Mouse (Mus musculus) embryonic facial prominence, embryonic 14.5 days (tissue): ENCODE results near the gene Lypd3. TPM values are rescaled to one million over a fixed set of nuclear protein-coding genes. Genes with fewer than 3 reads are reported as not detected.
A peak's percentile ranks its signal among the peaks of the same experiment; 100 is the strongest.

Experiments
- ATAC-seq: fragments of 200-750 bp; cut with Nextera tagmentation; 2 replicates; pipeline ENCODE4 v1.8.0; 2017; ENCODE audit warnings: low read depth, moderate number of reproducible peaks, moderate TSS enrichment
- DNase-seq: peaks from one replicate; pipeline ENCODE4 v3.0.0-alpha.2; 2015; ENCODE audit warnings: low spot score
- H3K27ac ChIP-seq: fragments of 300-500 bp; sonication (generic); replicated peaks from 2 replicates; pipeline ENCODE4 v1.5.1; 2014; ENCODE audit warnings: low read depth, mild to moderate bottlenecking, low read length, moderate library complexity
- H3K27me3 ChIP-seq: fragments of 300-500 bp; sonication (generic); replicated peaks from 2 replicates; pipeline ENCODE4 v1.6.1; 2014; ENCODE audit warnings: low read length; ENCODE audit not compliant: control insufficient read depth, insufficient read depth
- H3K36me3 ChIP-seq: fragments of 300-500 bp; sonication (generic); 2 replicates; pipeline ENCODE4 v1.6.1; 2014; ENCODE audit warnings: low read length, mixed read lengths; ENCODE audit not compliant: control insufficient read depth, insufficient read depth
- H3K4me1 ChIP-seq: fragments of 300-500 bp; sonication (generic); 2 replicates; pipeline ENCODE4 v1.6.1; 2014; ENCODE audit warnings: antibody characterized with exemption, low read length; ENCODE audit not compliant: control insufficient read depth, insufficient read depth
- H3K4me2 ChIP-seq: fragments of 300-500 bp; sonication (generic); 2 replicates; pipeline ENCODE4 v1.6.1; 2014; ENCODE audit warnings: low read depth, mild to moderate bottlenecking, low read length, moderate library complexity, mixed read lengths
- H3K4me3 ChIP-seq: fragments of 300-500 bp; sonication (generic); 2 replicates; pipeline ENCODE4 v1.5.1; 2014; ENCODE audit warnings: low read depth, mild to moderate bottlenecking, low read length
- H3K9ac ChIP-seq: fragments of 300-500 bp; sonication (generic); 2 replicates; pipeline ENCODE4 v1.6.1; 2014; ENCODE audit warnings: low read depth, mild to moderate bottlenecking, low read length, moderate library complexity, mixed read lengths
- H3K9me3 ChIP-seq: fragments of 300-500 bp; sonication (generic); 2 replicates; pipeline ENCODE4 v1.6.1; 2016; ENCODE audit warnings: low read length; ENCODE audit not compliant: control insufficient read depth
- WGBS: fragments of 180-500 bp; shearing (Covaris S2); extraction: QIAGEN DNeasy Blood & Tissue Kit; methylation state at CpG from one replicate; pipeline ENCODE4 v1.1.7; 2014; 5-methylcytosine and 5-hydroxymethylcytosine counted together
- polyA plus RNA-seq: library from polyadenylated mRNA; unstranded; fragments of >200 nt; fragmentation: Nextera tagmentation; extraction: Ambion mirVana; gene quantifications from 2 replicates; pipeline ENCODE4 v1.2.1, GENCODE M21; 2014

Gene Lypd3
- polyA plus RNA-seq, 1 experiment from 2014 or later: 24.7 TPM

DNA sequence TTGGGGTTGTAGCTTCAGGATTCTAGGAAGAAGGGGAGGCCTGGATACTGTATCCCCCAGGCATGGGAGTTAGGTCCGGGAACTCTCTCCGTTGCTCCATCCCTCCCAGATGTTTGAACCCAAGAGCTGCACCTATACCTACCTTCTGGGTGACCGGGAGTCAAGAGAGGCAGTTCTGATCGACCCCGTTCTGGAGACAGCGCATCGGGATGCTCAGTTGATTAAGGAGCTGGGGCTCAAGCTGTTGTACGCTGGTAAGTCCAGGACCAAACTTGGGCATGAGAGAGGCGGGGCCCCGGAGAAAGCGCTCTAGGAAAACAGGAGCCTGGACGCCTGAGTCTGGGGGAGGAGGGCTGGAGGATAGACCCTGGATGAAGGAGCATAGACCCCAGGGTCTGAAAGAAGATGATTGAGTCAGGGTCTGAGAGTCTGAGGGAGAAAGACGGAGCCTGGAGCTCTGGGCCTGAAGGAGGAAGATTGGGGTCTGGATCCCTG, 42.0 kb upstream of the Lypd3 start:
- H3K4me3 ChIP-seq: peak overlapping the region; percentile 75
- H3K27me3 ChIP-seq: no peaks in the 10 kb centered on the region
- H3K9me3 ChIP-seq: no peaks in the 10 kb centered on the region
- no peak for DNase-seq
- peaks cover 4% of the 10 kb centered on the region; the same call in 1 of the 2 replicates for H3K4me1 ChIP-seq
- H3K27ac ChIP-seq: no peak overlapping the region
- 4% methylated on average over 13 of the region's 13 CpGs for WGBS
- no peaks in the 10 kb centered on the region for H3K36me3 ChIP-seq
- H3K4me2 ChIP-seq: peak overlapping the region; percentile 82
- H3K9ac ChIP-seq: peak overlapping the region; percentile 78
- peak; percentile 2; the same call in 1 of the 2 replicates for ATAC-seq

GRCm38 (mm10) chr7:24595464-24595863, 40.9 kb upstream of the Lypd3 start:
- H3K4me3 ChIP-seq: no peak overlapping the region
- ATAC-seq (no peak), DNase-seq (no peak)
- H3K9ac ChIP-seq: no peak overlapping the region
- no peaks in the 10 kb centered on the region for H3K27me3 ChIP-seq
- no peaks in the 10 kb centered on the region for H3K36me3 ChIP-seq
- no peak overlapping the region for H3K4me2 ChIP-seq
- H3K4me1 ChIP-seq: peaks cover 4% of the 10 kb centered on the region; the same call in 1 of the 2 replicates
- H3K27ac ChIP-seq: no peak overlapping the region
- H3K9me3 ChIP-seq: no peaks in the 10 kb centered on the region
- 84% methylated on average over 2 of the region's 2 CpGs for WGBS

DNA sequence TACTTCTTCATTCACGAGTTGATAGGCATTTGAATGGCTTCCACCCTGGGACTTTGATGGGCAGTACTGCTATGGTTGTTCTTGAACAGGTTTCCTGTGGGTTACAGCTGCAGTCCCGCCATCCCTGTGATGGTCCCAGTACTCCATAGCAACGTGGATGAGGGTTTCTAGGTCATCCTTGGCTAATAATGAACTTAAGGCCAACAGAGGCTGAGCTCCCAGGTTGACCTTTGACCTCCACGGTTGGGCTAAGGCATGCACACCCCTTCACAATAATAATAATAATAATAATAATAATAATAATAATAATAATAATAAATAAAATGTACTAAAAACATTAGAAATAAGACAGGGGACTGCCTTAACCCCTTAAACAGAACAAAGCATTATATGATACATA, 38.2 kb upstream of the Lypd3 start:
- Histone ChIP-seq H3K9ac (no peak overlapping the region), H3K36me3 (no peaks in the 10 kb centered on the region), H3K4me2 (no peak overlapping the region), H3K4me1 (peaks cover 4% of the 10 kb centered on the region; the same call in 1 of the 2 replicates), H3K9me3 (no peaks in the 10 kb centered on the region), H3K27ac (no peak overlapping the region), H3K4me3 (no peak overlapping the region), H3K27me3 (no peaks in the 10 kb centered on the region)
- DNase-seq (no peak), ATAC-seq (no peak)
- WGBS: 68% methylated on average over 4 of the region's 4 CpGs

DNA sequence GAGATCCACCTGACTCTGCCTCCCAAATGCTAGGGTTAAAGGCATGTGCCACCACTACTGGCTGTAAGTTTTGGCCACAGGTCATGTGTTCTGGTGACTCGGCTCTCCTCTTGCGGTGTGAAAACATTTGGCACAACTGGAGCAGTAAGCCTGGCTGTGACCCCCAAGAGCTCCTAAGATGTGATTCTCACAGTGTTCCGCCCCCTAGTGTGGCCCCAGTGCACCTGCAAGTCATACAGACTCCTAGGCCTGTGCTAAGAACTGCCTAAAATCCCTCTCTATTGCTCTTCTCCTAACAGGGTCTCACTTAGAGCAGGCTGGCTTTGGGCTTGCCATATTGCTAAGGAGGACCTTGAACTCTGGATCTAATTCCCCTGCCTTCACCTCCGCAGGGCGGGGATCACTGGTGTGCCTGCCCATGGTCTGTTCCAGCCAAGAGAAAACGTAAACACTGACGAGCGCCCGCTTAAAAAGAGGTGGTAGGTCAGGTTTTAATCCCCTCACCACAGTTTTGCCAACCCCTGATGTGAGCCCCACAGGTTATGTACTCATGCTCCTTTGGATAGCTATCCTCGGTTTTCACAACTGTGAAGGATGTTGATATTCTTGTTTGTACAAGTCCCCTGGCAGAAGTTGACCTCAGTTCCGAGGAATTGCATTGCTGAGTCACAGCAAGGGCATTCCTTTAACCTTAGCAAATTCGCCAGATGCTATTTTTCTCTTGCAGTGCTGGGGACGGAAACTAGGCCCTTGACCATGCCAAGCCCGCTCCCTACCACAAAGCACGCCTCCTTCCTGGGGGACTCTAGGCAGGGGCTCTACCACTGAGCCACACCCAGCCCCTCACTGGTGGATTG, 36.9 kb upstream of the Lypd3 start:
- ATAC-seq: no peak
- peaks cover 4% of the 10 kb centered on the region; the same call in 1 of the 2 replicates for H3K4me1 ChIP-seq
- H3K4me2 ChIP-seq: no peak overlapping the region
- H3K9me3 ChIP-seq: no peaks in the 10 kb centered on the region
- H3K4me3 ChIP-seq: no peak overlapping the region
- no peaks in the 10 kb centered on the region for H3K36me3 ChIP-seq
- 65% methylated on average over 15 of the region's 15 CpGs for WGBS
- H3K27me3 ChIP-seq: no peaks in the 10 kb centered on the region
- no peak overlapping the region for H3K27ac ChIP-seq
- DNase-seq: no peak
- no peak overlapping the region for H3K9ac ChIP-seq

GRCm38 (mm10) chr7:24600941-24601597, 35.3 kb upstream of the Lypd3 start:
- ATAC-seq: peak; percentile 95
- no peak overlapping the region for H3K4me3 ChIP-seq
- DNase-seq: peak; percentile 96
- 5% methylated on average over 13 of the region's 13 CpGs for WGBS
- H3K4me2 ChIP-seq: peak overlapping the region; percentile 44
- no peaks in the 10 kb centered on the region for H3K9me3 ChIP-seq
- no peaks in the 10 kb centered on the region for H3K4me1 ChIP-seq
- no peaks in the 10 kb centered on the region for H3K27me3 ChIP-seq
- no peak overlapping the region for H3K9ac ChIP-seq
- no peaks in the 10 kb centered on the region for H3K36me3 ChIP-seq
- no peak overlapping the region for H3K27ac ChIP-seq

DNA sequence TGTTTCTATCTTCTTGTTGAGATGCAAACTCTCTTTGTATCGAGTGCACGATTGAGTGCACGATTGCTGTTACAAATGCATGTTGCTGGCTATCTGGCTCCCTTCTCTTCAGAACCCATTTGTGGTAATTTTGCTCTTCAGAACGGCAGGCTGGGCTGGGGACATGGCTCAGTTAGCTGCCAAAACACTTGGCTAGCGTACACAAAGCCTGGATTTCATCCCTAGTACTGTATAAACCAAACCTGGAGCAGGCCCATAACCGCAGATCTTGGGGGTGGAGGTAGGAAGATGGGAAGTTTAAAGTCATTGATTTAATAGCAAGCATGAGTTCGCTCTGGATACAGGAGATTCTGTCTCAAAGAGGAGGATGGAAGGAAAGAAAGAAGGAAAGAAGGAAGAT, 30.8 kb upstream of the Lypd3 start:
- H3K4me2 ChIP-seq: no peak overlapping the region
- H3K4me3 ChIP-seq: no peak overlapping the region
- H3K9ac ChIP-seq: no peak overlapping the region
- H3K9me3 ChIP-seq: no peaks in the 10 kb centered on the region
- peaks cover 13% of the 10 kb centered on the region for H3K27me3 ChIP-seq
- H3K4me1 ChIP-seq: peaks cover 5% of the 10 kb centered on the region; the same call in 1 of the 2 replicates
- H3K36me3 ChIP-seq: no peaks in the 10 kb centered on the region
- WGBS: 83% methylated on average over 7 of the region's 7 CpGs
- no peak overlapping the region for H3K27ac ChIP-seq
- no peak for ATAC-seq
- DNase-seq: peak; percentile 39

DNA sequence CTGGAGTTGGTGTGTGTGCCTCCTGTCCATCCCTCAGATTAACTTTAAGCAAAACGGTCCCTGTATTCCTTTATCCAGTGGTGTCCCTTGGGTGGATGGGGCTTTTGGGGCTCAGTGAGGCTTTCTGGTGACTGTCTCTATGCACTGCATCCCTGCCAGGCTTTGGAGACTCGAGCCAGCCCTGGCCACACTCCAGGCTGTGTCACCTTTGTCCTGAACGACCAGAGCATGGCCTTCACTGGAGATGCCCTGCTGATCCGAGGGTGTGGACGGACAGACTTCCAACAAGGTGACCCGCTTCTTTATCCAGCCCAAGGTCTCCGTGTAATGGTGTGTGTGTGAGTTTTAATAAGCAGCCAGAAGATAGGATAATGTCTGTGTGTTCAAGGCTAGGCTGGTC, 30.3 kb upstream of the Lypd3 start:
- H3K4me1 ChIP-seq: peaks cover 10% of the 10 kb centered on the region; the same call in 1 of the 2 replicates
- H3K9me3 ChIP-seq: no peaks in the 10 kb centered on the region
- H3K4me2 ChIP-seq: no peak overlapping the region
- no peak overlapping the region for H3K9ac ChIP-seq
- no peak overlapping the region for H3K4me3 ChIP-seq
- peaks cover 18% of the 10 kb centered on the region for H3K27me3 ChIP-seq
- 83% methylated on average over 7 of the region's 7 CpGs for WGBS
- DNase-seq: no peak
- H3K27ac ChIP-seq: no peak overlapping the region
- no peak for ATAC-seq
- H3K36me3 ChIP-seq: no peaks in the 10 kb centered on the region

DNA sequence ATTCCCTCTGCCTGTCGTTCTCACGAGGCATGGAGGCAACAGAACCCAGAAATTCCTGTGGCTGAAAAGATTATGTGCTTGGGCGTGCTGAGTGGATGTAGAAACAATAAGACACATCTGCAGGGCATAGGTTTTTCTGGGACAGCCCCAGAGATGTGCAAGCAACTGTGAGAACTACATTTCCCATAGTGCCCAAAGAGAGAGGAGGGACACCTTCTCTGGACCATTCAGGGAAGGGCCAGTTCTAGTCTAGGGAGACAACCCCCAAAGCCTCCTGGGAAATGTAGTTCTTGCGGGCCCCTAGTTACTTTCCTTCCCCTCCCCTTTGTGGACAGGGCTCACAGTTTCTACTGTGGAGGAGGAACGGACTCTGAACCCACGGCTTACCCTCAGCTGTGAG, 28.3 kb upstream of the Lypd3 start:
- Histone ChIP-seq H3K4me3 (no peak overlapping the region), H3K27ac (no peak overlapping the region), H3K27me3 (peaks cover 36% of the 10 kb centered on the region), H3K36me3 (no peaks in the 10 kb centered on the region), H3K4me1 (peaks cover 13% of the 10 kb centered on the region), H3K4me2 (no peak overlapping the region), H3K9me3 (no peaks in the 10 kb centered on the region), H3K9ac (no peak overlapping the region)
- WGBS: 32% methylated on average over 6 of the region's 6 CpGs
- peak; percentile 71 for ATAC-seq
- DNase-seq: peak; percentile 91
